In the genomic region with DNA sequence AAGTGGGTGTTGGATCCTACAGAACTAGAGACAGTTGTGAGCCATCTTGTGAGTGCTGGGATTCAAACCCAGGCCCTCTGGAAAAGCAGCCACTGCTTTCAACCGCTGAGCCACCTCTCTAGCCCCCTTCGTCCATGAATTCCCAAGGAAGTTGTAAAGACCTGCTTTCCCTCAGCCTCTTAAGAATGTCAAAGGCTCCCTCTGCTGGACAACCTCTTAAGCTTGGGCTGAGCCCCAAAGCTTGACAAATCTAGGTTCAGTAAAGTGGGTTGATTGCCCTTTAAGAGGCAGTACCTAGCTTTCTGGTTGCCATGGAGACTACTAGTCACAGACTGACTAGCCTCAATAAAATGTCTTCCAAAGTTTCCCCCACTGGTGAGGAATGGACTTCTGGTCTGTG, we compare ENCODE assay signal across 8 mouse cellular contexts. TPM values are rescaled to one million over a fixed set of nuclear protein-coding genes. Genes with fewer than 3 reads are reported as not detected.
DNase-seq lines count a peak whose midpoint lies in the region; ATAC-seq and TF ChIP-seq lines count a peak whose summit lies in the region.

Catip (plus strand) TSS at position 297 of the 400 bp plus-strand sequence.

- ATAC-seq in heart, embryonic 15.5 days (replicated peaks; ENCODE audit: insufficient number of reproducible peaks, insufficient read depth, low FRiP score, low read depth), result 0 out of 2 replicates have a peak, but pooled peaks have one; percentile 41
- peak; percentile 54; the same call in 1 of the 2 replicates for ATAC-seq in kidney, postnatal 0 days (replicated peaks; ENCODE audit: low FRiP score, low read depth)
- ATAC-seq in limb, embryonic 15.5 days (ENCODE audit: insufficient number of reproducible peaks, low FRiP score, low TSS enrichment, low read depth), result peak; percentile 75

- TF ChIP-seq CTCF in kidney, postnatal 0 days (IDR thresholded peaks at IDR 0.05; ENCODE audit: low read depth), result peak; percentile 93

- no peak within 1 kb of the TSS for H3K4me2 ChIP-seq in heart, embryonic 15.5 days
- H3K4me2 ChIP-seq in kidney, postnatal 0 days (ENCODE audit: low read length), result no peak within 1 kb of the TSS; the same call in 1 of the 2 replicates
- H3K4me2 ChIP-seq in limb, embryonic 15.5 days, result no peak within 1 kb of the TSS

- H3K27me3 ChIP-seq in forebrain, embryonic 10.5 days (ENCODE audit: poor library complexity, severe bottlenecking), result 0 out of 2 replicates have a peak, but pooled peaks cover 2% of the 10 kb centered on the region
- no peaks in the 10 kb centered on the region for H3K27me3 ChIP-seq in heart, embryonic 15.5 days
- H3K27me3 ChIP-seq in kidney, postnatal 0 days (ENCODE audit: insufficient read depth, low read length), result no peaks in the 10 kb centered on the region
- no peaks in the 10 kb centered on the region for H3K27me3 ChIP-seq in limb, embryonic 15.5 days

- no peak within 1 kb of the TSS for H3K27ac ChIP-seq in ES-E14 (ENCODE audit: insufficient read depth, low read depth, low read length, poor library complexity, severe bottlenecking)
- H3K27ac ChIP-seq in forebrain, embryonic 10.5 days, result no peak within 1 kb of the TSS; the same call in 1 of the 2 replicates
- H3K27ac ChIP-seq in heart, embryonic 15.5 days, result no peak within 1 kb of the TSS
- H3K27ac ChIP-seq in kidney, postnatal 0 days, result no peak within 1 kb of the TSS
- H3K27ac ChIP-seq in limb, embryonic 15.5 days, result peak within 1 kb of the TSS; percentile 38; the same call in 1 of the 2 replicates

- H3K9me3 ChIP-seq in ES-E14 (ENCODE audit: control insufficient read depth, insufficient read depth, low read depth, low read length), result no peaks in the 10 kb centered on the region
- no peaks in the 10 kb centered on the region for H3K9me3 ChIP-seq in forebrain, embryonic 10.5 days
- no peaks in the 10 kb centered on the region for H3K9me3 ChIP-seq in heart, embryonic 15.5 days (replicated peaks)
- no peaks in the 10 kb centered on the region for H3K9me3 ChIP-seq in kidney, postnatal 0 days (replicated peaks; ENCODE audit: low read length)
- no peaks in the 10 kb centered on the region for H3K9me3 ChIP-seq in limb, embryonic 15.5 days

- H3K4me1 ChIP-seq in ES-E14 (ENCODE audit: control insufficient read depth in 2 of 2, insufficient read depth in 2 of 2, low read length in 2 of 2, poor library complexity in 1 of 2), result peaks cover 0 to 5% of the 10 kb centered on the region in 2 experiments; a peak in 1 of 4 replicates
- peaks cover 8% of the 10 kb centered on the region for H3K4me1 ChIP-seq in forebrain, embryonic 10.5 days
- H3K4me1 ChIP-seq in heart, embryonic 15.5 days (replicated peaks), result no peaks in the 10 kb centered on the region
- no peaks in the 10 kb centered on the region for H3K4me1 ChIP-seq in kidney, postnatal 0 days (replicated peaks; ENCODE audit: insufficient read depth, low read length)
- H3K4me1 ChIP-seq in limb, embryonic 15.5 days, result peaks cover 16% of the 10 kb centered on the region

- in situ Hi-C loops in ES-E14 (cut with MboI; ENCODE audit: low sequenced_read_pairs in 2 of 2, unreplicated experiment in 2 of 2), result loop anchor here in 1 of 2 experiments (10.0 kb wide), 1 partner anchor 157 kb away; no protein-coding TSS in a partner anchor

- no peak within 1 kb of the TSS for H3K4me3 ChIP-seq in ES-E14 (ENCODE audit: insufficient read depth in 1 of 2, low read depth in 1 of 2, low read length in 2 of 2, poor library complexity in 1 of 2, severe bottlenecking in 1 of 2)
- H3K4me3 ChIP-seq in forebrain, embryonic 10.5 days, result no peak within 1 kb of the TSS
- H3K4me3 ChIP-seq in heart, embryonic 15.5 days, result no peak within 1 kb of the TSS
- H3K4me3 ChIP-seq in kidney, postnatal 0 days (replicated peaks; ENCODE audit: low read depth, low read length), result no peak within 1 kb of the TSS
- H3K4me3 ChIP-seq in limb, embryonic 15.5 days, result 0 out of 2 replicates have a peak within 1 kb of the TSS, but pooled peaks have one; percentile 4

- WGBS in forebrain, embryonic 10.5 days, result 2% methylated on average over 2 of the region's 2 CpGs
- WGBS in heart, embryonic 15.5 days, result 3% methylated on average over 2 of the region's 2 CpGs
- 0% methylated on average over 2 of the region's 2 CpGs for WGBS in kidney, postnatal 0 days
- WGBS in limb, embryonic 15.5 days, result 0% methylated on average over 2 of the region's 2 CpGs

- no peaks in the 10 kb centered on the region for H3K36me3 ChIP-seq in ES-E14 (ENCODE audit: control insufficient read depth, insufficient read depth, low read length, poor library complexity, severe bottlenecking)
- no peaks in the 10 kb centered on the region for H3K36me3 ChIP-seq in forebrain, embryonic 10.5 days (replicated peaks)
- H3K36me3 ChIP-seq in heart, embryonic 15.5 days, result no peaks in the 10 kb centered on the region
- H3K36me3 ChIP-seq in kidney, postnatal 0 days (ENCODE audit: insufficient read depth, low read length), result no peaks in the 10 kb centered on the region
- no peaks in the 10 kb centered on the region for H3K36me3 ChIP-seq in limb, embryonic 15.5 days

- DNase-seq in ES-E14 (ENCODE audit: low read depth, low spot score), result peak; percentile 87
- peak; percentile 63 for DNase-seq in c-Kit-positive CD71-negative TER-119-negative erythroid progenitor cells, embryonic 14.5 days (ENCODE audit: low read depth)
- DNase-seq in forebrain, embryonic 10.5 days (ENCODE audit: extremely low spot score, low spot score), result peak; percentile 66
- DNase-seq in kidney, postnatal 0 days (ENCODE audit: low spot score), result peak; percentile 97
- peak; percentile 35 to 45 for DNase-seq in natural killer cell, adult 2 months (ENCODE audit: low spot score in 2 of 2)
- DNase-seq in telencephalon, adult 2 months (ENCODE audit: low read depth, low spot score), result peak; percentile 90

- no peak within 1 kb of the TSS for H3K9ac ChIP-seq in ES-E14 (ENCODE audit: insufficient read depth, low read depth, low read length, poor library complexity, severe bottlenecking)
- no peak within 1 kb of the TSS for H3K9ac ChIP-seq in heart, embryonic 15.5 days
- H3K9ac ChIP-seq in kidney, postnatal 0 days (ENCODE audit: low read depth, low read length), result no peak within 1 kb of the TSS
- 0 out of 2 replicates have a peak within 1 kb of the TSS, but pooled peaks have one; percentile 1 for H3K9ac ChIP-seq in limb, embryonic 15.5 days

TF ChIP-seq in ES-E14, 5 proteins besides CTCF, POLR2A, EP300 and RAD21:
- TF ChIP-seq HCFC1 (IDR thresholded peaks at IDR 0.05; ENCODE audit: borderline replicate concordance, insufficient read depth, low read length), result no peak
- no peak for TF ChIP-seq MAFK (IDR thresholded peaks at IDR 0.05; ENCODE audit: insufficient read depth, low read depth, low read length)
- TF ChIP-seq ZNF384 (IDR thresholded peaks at IDR 0.05; ENCODE audit: low read depth, low read length), result no peak
- no peak for TF ChIP-seq CHD2 (IDR thresholded peaks at IDR 0.05; ENCODE audit: low read depth, low read length)
- TF ChIP-seq ZC3H11A (IDR thresholded peaks at IDR 0.05; ENCODE audit: borderline replicate concordance, low read depth, low read length), result peak; percentile 85; the same call in 1 of the 2 replicates
TF ChIP-seq in ES-E14: peak in this region for 1.

RNA-seq across cellular contexts. Expression of gene Catip, which starts in this region (rescaled TPM):
- total RNA-seq in ES-E14 (2012; rRNA removed), result 7.3 and 9.1 TPM in 2 replicates
- polyA plus RNA-seq in forebrain, embryonic 10.5 days (2016; fragmentation: Nextera tagmentation; extraction: Ambion mirVana), result 0.12 and 0.34 TPM in 2 replicates
- polyA plus RNA-seq in heart, embryonic 15.5 days (2015; fragmentation: Nextera tagmentation; extraction: Ambion mirVana), result 0.38 and 0.39 TPM in 2 replicates
- 0.59 and 0.75 TPM in 2 replicates for polyA plus RNA-seq in kidney, postnatal 0 days (2015; fragmentation: Nextera tagmentation; extraction: Ambion mirVana)
- polyA plus RNA-seq in limb, embryonic 15.5 days (2015; fragmentation: Nextera tagmentation; extraction: Ambion mirVana), result 1.6 and 2.0 TPM in 2 replicates

Comparison
In these comparisons a context has a peak if more than half of its experiments do, and no peak if none do; other contexts are left out.
1. Peak in DNase-seq in forebrain, embryonic 10.5 days; RNA of the gene not detected or under 1 TPM.
2. Peak in ATAC-seq in heart, embryonic 15.5 days; RNA of the gene not detected or under 1 TPM.
3. Peak in DNase-seq and ATAC-seq in kidney, postnatal 0 days; RNA of the gene not detected or under 1 TPM.
4. DNase-seq: peak in every context shown above with its lines; median percentile 97 in kidney, postnatal 0 days; 90 in telencephalon, adult 2 months; 87 in ES-E14; 66 in forebrain, embryonic 10.5 days; 63 in c-Kit-positive CD71-negative TER-119-negative erythroid progenitor cells, embryonic 14.5 days; 40 in natural killer cell, adult 2 months.